Mouse (Mus musculus): ENCODE results near the gene Tmem235. TPM values are rescaled to one million over a fixed set of nuclear protein-coding genes. Genes with fewer than 3 reads are reported as not detected.

The Tmem235 gene
- polyA plus RNA-seq, 1 experiment from 2014 or later = not detected

GRCm38 (mm10) chr11:117888168-117888852, 27.8 kb downstream of the Tmem235 start:
- H3K4me2 ChIP-seq = peak overlapping the region; percentile 44
- no peak overlapping the region for H3K9ac ChIP-seq
- H3K4me3 ChIP-seq = no peak overlapping the region
- WGBS = 19% methylated on average over 20 of the region's 20 CpGs
- no peaks in the 10 kb centered on the region for H3K9me3 ChIP-seq
- ATAC-seq (ENCODE audit: low FRiP score, low read depth) = peak; percentile 33; the same call in 1 of the 2 replicates
- peaks cover 33% of the 10 kb centered on the region for H3K4me1 ChIP-seq (replicated peaks)
- H3K27ac ChIP-seq (replicated peaks) = no peak overlapping the region
- peaks cover 24% of the 10 kb centered on the region for H3K27me3 ChIP-seq
- no peaks in the 10 kb centered on the region for H3K36me3 ChIP-seq

- Histone ChIP-seq H3K9ac (no peak overlapping the region), H3K9me3 (no peaks in the 10 kb centered on the region), H3K36me3 (no peaks in the 10 kb centered on the region), H3K4me1 (replicated peaks) (peaks cover 33% of the 10 kb centered on the region), H3K4me2 (peak overlapping the region; percentile 44), H3K27me3 (peaks cover 30% of the 10 kb centered on the region), H3K4me3 (peak overlapping the region; percentile 14), H3K27ac (replicated peaks) (0 out of 2 replicates have a peak overlapping the region, but pooled peaks have one; percentile 30)
- ATAC-seq (ENCODE audit: low FRiP score, low read depth) = peak; percentile 24; the same call in 1 of the 2 replicates
- 3% methylated on average over 32 of the region's 33 CpGs for WGBS
These were observed 28.6 kb downstream of the Tmem235 start for GRCm38 (mm10) chr11:117888853-117889822.

GRCm38 (mm10) chr11:117889887-117890340, 29.4 kb downstream of the Tmem235 start:
- no peak overlapping the region for H3K4me2 ChIP-seq

DNA sequence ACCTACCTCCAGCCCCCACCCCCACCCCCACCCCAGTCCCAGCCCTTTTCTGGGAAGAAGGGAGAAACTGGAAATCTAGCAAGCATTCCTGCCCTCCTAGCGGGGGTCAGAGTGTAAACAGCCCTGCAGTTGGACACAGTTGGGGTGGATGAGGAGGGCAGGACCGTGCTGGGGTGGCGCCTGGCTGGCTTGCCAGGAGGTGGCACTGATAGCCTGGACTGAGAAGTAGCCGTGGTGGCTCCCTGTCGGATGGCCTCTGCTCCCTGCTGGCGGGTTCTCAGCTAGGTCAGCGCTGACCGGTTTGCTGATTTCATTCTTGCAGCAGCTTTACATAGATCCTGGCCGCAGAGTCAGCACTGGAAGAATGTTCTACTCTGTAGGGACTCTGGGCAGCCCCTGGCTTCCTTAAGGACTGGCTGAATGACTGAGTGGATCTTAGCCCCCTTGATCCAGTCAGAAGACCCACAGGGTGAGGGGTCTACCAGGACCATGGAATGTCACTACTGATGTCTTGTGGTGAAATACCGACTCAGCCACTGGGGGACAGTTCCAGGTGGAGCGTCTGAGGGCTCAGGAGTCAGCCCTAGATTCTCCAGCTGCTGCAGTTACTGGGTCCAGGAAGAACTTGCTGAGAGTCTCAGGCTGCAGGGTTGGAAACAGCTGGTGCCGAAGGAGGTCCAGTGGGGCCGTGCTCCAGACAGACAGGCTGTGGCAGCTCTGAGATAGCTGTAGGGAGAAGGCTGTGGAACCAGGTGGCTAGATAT, 30.1 kb downstream of the Tmem235 start:
- Histone ChIP-seq H3K4me3 (no peak overlapping the region), H3K9me3 (no peaks in the 10 kb centered on the region), H3K27me3 (peaks cover 33% of the 10 kb centered on the region), H3K36me3 (no peaks in the 10 kb centered on the region), H3K4me2 (no peak overlapping the region), H3K27ac (replicated peaks) (no peak overlapping the region), H3K4me1 (replicated peaks) (peaks cover 33% of the 10 kb centered on the region), H3K9ac (no peak overlapping the region)
- 18% methylated on average over 13 of the region's 13 CpGs for WGBS
- ATAC-seq (ENCODE audit: low FRiP score, low read depth) = no peak

More at GRCm38 (mm10) chr11:117889887-117890340, 29.4 kb downstream of the Tmem235 start:
- peaks cover 33% of the 10 kb centered on the region for H3K4me1 ChIP-seq (replicated peaks)
- peaks cover 33% of the 10 kb centered on the region for H3K27me3 ChIP-seq
- no peak overlapping the region for H3K4me3 ChIP-seq
- peak; percentile 46; the same call in 1 of the 2 replicates for ATAC-seq (ENCODE audit: low FRiP score, low read depth)
- H3K36me3 ChIP-seq = no peaks in the 10 kb centered on the region
- 4% methylated on average over 11 of the region's 11 CpGs for whole genome bisulfite sequencing
- H3K9me3 ChIP-seq = no peaks in the 10 kb centered on the region
- H3K27ac ChIP-seq (replicated peaks) = peak overlapping the region; percentile 30; the same call in 1 of the 2 replicates
- H3K9ac ChIP-seq = no peak overlapping the region

GRCm38 (mm10) chr11:117891581-117892175, 31.1 kb downstream of the Tmem235 start:
- Histone ChIP-seq H3K4me2 (no peak overlapping the region), H3K4me1 (replicated peaks) (peaks cover 33% of the 10 kb centered on the region), H3K27ac (replicated peaks) (no peak overlapping the region), H3K9me3 (no peaks in the 10 kb centered on the region), H3K27me3 (peaks cover 30% of the 10 kb centered on the region), H3K36me3 (no peaks in the 10 kb centered on the region), H3K9ac (no peak overlapping the region), H3K4me3 (no peak overlapping the region)
- no peak for ATAC-seq (ENCODE audit: low FRiP score, low read depth)
- 93% methylated on average over 19 of the region's 19 CpGs for WGBS

GRCm38 (mm10) chr11:117892199-117892598, 31.6 kb downstream of the Tmem235 start:
- peaks cover 33% of the 10 kb centered on the region for H3K4me1 ChIP-seq (replicated peaks)
- WGBS = 60% methylated on average over 6 of the region's 6 CpGs
- no peak overlapping the region for H3K4me3 ChIP-seq
- no peak overlapping the region for H3K27ac ChIP-seq (replicated peaks)
- H3K9ac ChIP-seq = no peak overlapping the region
- no peak for ATAC-seq (ENCODE audit: low FRiP score, low read depth)
- no peaks in the 10 kb centered on the region for H3K36me3 ChIP-seq
- no peak overlapping the region for H3K4me2 ChIP-seq
- H3K27me3 ChIP-seq = peaks cover 28% of the 10 kb centered on the region
- no peaks in the 10 kb centered on the region for H3K9me3 ChIP-seq

DNA sequence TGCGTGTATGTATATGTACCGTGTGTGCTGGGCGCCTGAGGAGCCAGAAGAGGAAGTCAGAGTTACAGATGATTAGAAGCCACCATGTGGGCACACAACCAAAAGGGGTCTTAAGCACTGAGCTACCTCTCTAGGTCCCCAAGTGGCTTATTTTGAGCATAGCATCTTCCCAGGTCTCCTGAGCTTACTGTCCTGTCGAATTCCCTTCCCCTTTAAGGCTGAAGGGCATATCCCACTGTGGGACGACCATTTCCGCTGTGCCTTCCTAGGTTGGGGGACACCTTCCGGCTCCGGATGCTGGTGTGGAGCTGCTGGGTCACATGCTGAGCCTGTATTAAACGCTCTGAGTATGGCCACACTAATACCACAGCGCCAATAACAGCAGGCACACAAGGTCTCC, 34.1 kb downstream of the Tmem235 start:
- Histone ChIP-seq H3K4me2 (no peak overlapping the region), H3K4me1 (replicated peaks) (peaks cover 19% of the 10 kb centered on the region), H3K9me3 (no peaks in the 10 kb centered on the region), H3K27ac (replicated peaks) (no peak overlapping the region), H3K4me3 (no peak overlapping the region), H3K27me3 (peaks cover 19% of the 10 kb centered on the region; the same call in 1 of the 2 replicates), H3K9ac (no peak overlapping the region), H3K36me3 (no peaks in the 10 kb centered on the region)
- WGBS = 70% methylated on average over 10 of the region's 10 CpGs
- ATAC-seq (ENCODE audit: low FRiP score, low read depth) = no peak

- no peak overlapping the region for H3K4me3 ChIP-seq
- peaks cover 13% of the 10 kb centered on the region; the same call in 1 of the 2 replicates for H3K27me3 ChIP-seq
- ATAC-seq (ENCODE audit: low FRiP score, low read depth) = no peak
- no peaks in the 10 kb centered on the region for H3K36me3 ChIP-seq
- 0 out of 2 replicates have a peak, but pooled peaks cover under 1% of the 10 kb centered on the region for H3K4me1 ChIP-seq (replicated peaks)
- H3K9me3 ChIP-seq = no peaks in the 10 kb centered on the region
- H3K27ac ChIP-seq (replicated peaks) = no peak overlapping the region
- H3K4me2 ChIP-seq = no peak overlapping the region
- no peak overlapping the region for H3K9ac ChIP-seq
- WGBS = 55% methylated on average over 2 of the region's 2 CpGs
These were observed 36.0 kb downstream of the Tmem235 start for GRCm38 (mm10) chr11:117896533-117896932.

- Histone ChIP-seq H3K27me3 (no peaks in the 10 kb centered on the region), H3K4me3 (no peak overlapping the region), H3K9ac (no peak overlapping the region), H3K4me2 (no peak overlapping the region), H3K9me3 (no peaks in the 10 kb centered on the region), H3K36me3 (no peaks in the 10 kb centered on the region), H3K27ac (replicated peaks) (no peak overlapping the region), H3K4me1 (replicated peaks) (no peaks in the 10 kb centered on the region)
- 59% methylated on average over 2 of the region's 2 CpGs for WGBS
- no peak for ATAC-seq (ENCODE audit: low FRiP score, low read depth)
These were observed 41.7 kb downstream of the Tmem235 start for GRCm38 (mm10) chr11:117902282-117902681.

DNA sequence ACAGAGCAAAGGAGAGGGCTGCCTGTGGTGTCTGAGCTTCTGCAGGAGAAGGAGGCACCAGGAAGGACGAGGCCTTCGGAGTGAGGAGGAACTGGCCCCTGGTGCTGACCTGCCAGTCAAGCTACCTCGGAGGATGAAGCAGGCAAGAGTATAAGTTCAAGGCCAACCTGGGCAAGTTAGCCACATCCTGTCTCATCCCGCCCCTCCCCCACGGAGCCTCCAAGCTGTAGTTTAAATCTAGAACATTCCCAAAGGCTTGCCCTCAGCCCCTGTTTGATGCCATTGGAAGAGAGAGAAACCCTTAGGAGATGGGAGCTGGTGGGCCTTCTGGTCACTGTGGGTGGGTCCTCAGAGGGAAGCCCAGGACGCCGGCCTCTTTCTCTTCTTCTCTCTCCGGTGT, 43.9 kb downstream of the Tmem235 start:
- WGBS = 90% methylated on average over 8 of the region's 8 CpGs
- no peak overlapping the region for H3K9ac ChIP-seq

GRCm38 (mm10) chr11:117909337-117909736, 48.8 kb downstream of the Tmem235 start:
- 92% methylated on average over 8 of the region's 8 CpGs for WGBS
- no peaks in the 10 kb centered on the region for H3K27me3 ChIP-seq

More for the DNA sequence above, 43.9 kb downstream of the Tmem235 start:
- Histone ChIP-seq H3K4me3 (no peak overlapping the region), H3K27me3 (no peaks in the 10 kb centered on the region), H3K9me3 (no peaks in the 10 kb centered on the region), H3K36me3 (no peaks in the 10 kb centered on the region), H3K27ac (replicated peaks) (no peak overlapping the region), H3K4me2 (no peak overlapping the region), H3K4me1 (replicated peaks) (no peaks in the 10 kb centered on the region)
- ATAC-seq (ENCODE audit: low FRiP score, low read depth) = no peak

More at GRCm38 (mm10) chr11:117909337-117909736, 48.8 kb downstream of the Tmem235 start:
- no peak for ATAC-seq (ENCODE audit: low FRiP score, low read depth)
- no peaks in the 10 kb centered on the region for H3K9me3 ChIP-seq
- H3K36me3 ChIP-seq = no peaks in the 10 kb centered on the region
- H3K4me2 ChIP-seq = no peak overlapping the region
- no peak overlapping the region for H3K9ac ChIP-seq
- no peak overlapping the region for H3K4me3 ChIP-seq
- no peaks in the 10 kb centered on the region; the same call in 1 of the 2 replicates for H3K4me1 ChIP-seq (replicated peaks)
- no peak overlapping the region for H3K27ac ChIP-seq (replicated peaks)

All from hindbrain, embryonic 15.5 days (tissue).